Mouse (Mus musculus) ES-Bruce4 (cell line): ENCODE measurements around the gene Cacybp. TPM values are rescaled to one million over a fixed set of nuclear protein-coding genes. Genes with fewer than 3 reads are reported as not detected.
A peak's percentile ranks its signal among the peaks of the same experiment; 100 is the strongest.

Experiments used
- H3K27ac ChIP-seq: 2 replicates; pipeline ENCODE4 v1.5.1; 2012; ENCODE audit warnings: low read length, inconsistent platforms; ENCODE audit not compliant: insufficient read depth
- H3K27me3 ChIP-seq: 2 replicates; pipeline ENCODE4 v1.6.1; 2012; ENCODE audit warnings: mild to moderate bottlenecking, low read length, inconsistent platforms; ENCODE audit not compliant: control insufficient read depth, poor library complexity, insufficient read depth, severe bottlenecking
- H3K36me3 ChIP-seq: 2 replicates; pipeline ENCODE4 v1.6.1; 2012; ENCODE audit warnings: inconsistent platforms, mild to moderate bottlenecking, low read length, moderate library complexity; ENCODE audit not compliant: control insufficient read depth, poor library complexity, insufficient read depth, severe bottlenecking
- H3K4me1 ChIP-seq: one replicate; pipeline ENCODE4 v1.8.1; 2011; ENCODE audit warnings: low read length; ENCODE audit not compliant: control insufficient read depth, insufficient read depth
- H3K4me3 ChIP-seq: 2 replicates; pipeline ENCODE4 v1.5.1; 2011; ENCODE audit warnings: low read depth, mild to moderate bottlenecking, low read length
- H3K9ac ChIP-seq: 2 replicates; pipeline ENCODE4 v1.6.1; 2012; ENCODE audit warnings: low read depth, mild to moderate bottlenecking, inconsistent platforms; ENCODE audit not compliant: poor library complexity, severe bottlenecking
- H3K9me3 ChIP-seq: replicated peaks from 2 replicates; pipeline ENCODE4 v1.6.1; 2012; ENCODE audit warnings: mild to moderate bottlenecking, low read length, inconsistent platforms; ENCODE audit not compliant: control insufficient read depth, poor library complexity, insufficient read depth, severe bottlenecking
- CTCF ChIP-seq: IDR thresholded peaks from one replicate; pipeline ENCODE4 v1.8.1; 2011; ENCODE audit warnings: low read depth, low read length
- EP300 ChIP-seq: IDR thresholded peaks from 2 replicates; pipeline ENCODE4 v1.6.1; 2011; ENCODE audit warnings: low read depth, low read length; ENCODE audit not compliant: insufficient read depth
- POLR2A ChIP-seq: IDR thresholded peaks from one replicate; pipeline ENCODE4 v1.8.1; 2011; ENCODE audit warnings: low read length; ENCODE audit not compliant: insufficient read depth
- polyA plus RNA-seq: library from polyadenylated mRNA; stranded (reverse); fragments of >200 nt; gene quantifications from 2 replicates; pipeline ENCODE4 v1.2.4, GENCODE M21; 2011; ENCODE audit warnings: low read depth; ENCODE audit not compliant: missing spikeins, insufficient read depth, insufficient read length

Gene Cacybp
- polyA plus RNA-seq, 1 experiment: 323 TPM

DNA sequence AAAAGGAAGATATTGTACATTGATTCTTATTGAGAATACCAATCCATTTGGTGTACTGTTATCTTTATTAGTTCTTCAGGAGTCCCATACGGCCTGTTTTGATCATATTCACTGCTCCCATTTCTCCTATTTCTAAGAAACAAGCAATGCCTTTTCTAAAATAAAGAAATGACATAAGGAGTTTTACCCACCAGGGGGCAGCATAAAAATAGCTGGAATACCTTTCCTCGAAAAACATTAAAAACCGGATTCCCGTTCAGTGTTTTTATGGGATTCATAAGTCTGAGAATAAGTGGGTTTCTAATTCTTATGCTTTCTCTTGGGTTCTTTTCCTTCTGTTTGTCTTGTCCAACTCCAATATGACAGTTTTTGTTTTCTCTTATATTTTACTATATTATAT lies 18.3 kb upstream of the Cacybp start:
- Histone ChIP-seq H3K36me3 (no peaks in the 10 kb centered on the region), H3K27ac (no peak overlapping the region), H3K4me1 (no peaks in the 10 kb centered on the region), H3K9ac (no peak overlapping the region), H3K4me3 (no peak overlapping the region), H3K9me3 (no peaks in the 10 kb centered on the region), H3K27me3 (no peaks in the 10 kb centered on the region)
- TF ChIP-seq CTCF (no peak), EP300 (no peak), POLR2A (no peak)

DNA sequence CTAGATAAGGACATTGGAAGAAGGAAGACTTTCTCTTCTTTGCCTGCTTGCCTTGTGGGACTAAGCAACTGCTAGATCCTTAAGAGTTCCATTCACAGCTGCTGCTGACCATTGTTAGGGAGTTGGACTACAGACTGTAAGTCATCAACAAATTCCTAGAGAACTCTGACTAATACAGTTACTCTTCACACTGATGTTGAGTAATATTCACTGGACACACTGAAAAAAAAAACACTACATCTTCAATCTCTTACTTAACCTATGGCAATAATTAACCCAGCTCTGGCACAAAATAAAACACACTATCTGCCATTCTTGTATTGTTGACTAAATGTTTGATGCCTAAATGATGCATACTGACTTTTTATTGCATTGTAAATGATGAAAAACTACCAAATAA lies 15.2 kb upstream of the Cacybp start:
- Histone ChIP-seq H3K9ac (no peak overlapping the region), H3K27ac (no peak overlapping the region), H3K4me1 (no peaks in the 10 kb centered on the region), H3K9me3 (no peaks in the 10 kb centered on the region), H3K4me3 (no peak overlapping the region), H3K36me3 (no peaks in the 10 kb centered on the region), H3K27me3 (no peaks in the 10 kb centered on the region; the same call in 1 of the 2 replicates)
- no peak for TF ChIP-seq EP300
- no peak for TF ChIP-seq CTCF
- no peak for TF ChIP-seq POLR2A

DNA sequence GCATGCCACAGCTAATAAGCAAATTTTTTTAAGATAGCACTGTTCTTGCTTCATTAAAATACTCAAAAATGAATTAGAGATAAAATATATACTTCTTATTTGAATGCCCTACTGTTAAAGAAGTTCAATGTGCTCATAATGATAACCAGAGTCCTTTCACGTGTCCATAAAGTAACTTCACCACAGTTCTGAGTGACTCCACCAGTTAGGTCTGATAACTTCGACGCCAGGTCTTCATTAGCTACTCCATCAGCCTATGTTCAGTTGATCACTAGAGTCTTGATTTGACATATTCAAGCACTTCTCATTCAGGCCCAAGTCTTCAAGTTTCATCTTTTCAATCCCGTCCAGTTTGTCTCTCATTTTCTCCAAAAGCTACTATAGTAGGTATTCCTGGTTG lies 14.5 kb upstream of the Cacybp start:
- H3K4me1 ChIP-seq: no peaks in the 10 kb centered on the region
- no peak overlapping the region for H3K9ac ChIP-seq
- H3K27ac ChIP-seq: no peak overlapping the region
- H3K4me3 ChIP-seq: no peak overlapping the region
- no peaks in the 10 kb centered on the region for H3K36me3 ChIP-seq
- no peaks in the 10 kb centered on the region for H3K9me3 ChIP-seq
- TF ChIP-seq POLR2A (no peak), EP300 (no peak), CTCF (no peak)
- no peaks in the 10 kb centered on the region; the same call in 1 of the 2 replicates for H3K27me3 ChIP-seq

DNA sequence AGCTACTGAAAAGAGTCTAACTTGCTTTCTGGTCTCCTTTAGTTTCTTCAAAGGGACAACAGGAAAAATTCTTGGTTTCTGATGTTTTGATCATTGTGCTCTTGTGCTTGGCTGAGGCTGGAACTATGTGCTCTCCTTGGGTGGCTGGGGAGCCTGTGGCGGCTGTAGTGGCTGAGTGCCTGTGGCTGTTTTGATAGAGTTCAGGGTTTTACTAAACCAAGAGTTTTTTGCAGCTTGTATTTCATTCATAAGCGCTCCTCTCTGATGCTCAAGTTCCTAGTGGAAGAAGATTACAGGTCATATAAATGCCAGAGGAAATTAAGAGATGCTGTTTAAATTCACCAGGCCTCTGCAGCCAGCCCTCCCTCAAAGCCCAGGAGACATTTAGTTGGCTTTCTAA lies 11.4 kb upstream of the Cacybp start:
- TF ChIP-seq POLR2A: no peak
- no peak for TF ChIP-seq EP300
- no peak for TF ChIP-seq CTCF
- Histone ChIP-seq H3K4me3 (no peak overlapping the region), H3K4me1 (no peaks in the 10 kb centered on the region), H3K36me3 (no peaks in the 10 kb centered on the region), H3K27me3 (no peaks in the 10 kb centered on the region; the same call in 1 of the 2 replicates), H3K9me3 (no peaks in the 10 kb centered on the region), H3K27ac (no peak overlapping the region), H3K9ac (no peak overlapping the region)

DNA sequence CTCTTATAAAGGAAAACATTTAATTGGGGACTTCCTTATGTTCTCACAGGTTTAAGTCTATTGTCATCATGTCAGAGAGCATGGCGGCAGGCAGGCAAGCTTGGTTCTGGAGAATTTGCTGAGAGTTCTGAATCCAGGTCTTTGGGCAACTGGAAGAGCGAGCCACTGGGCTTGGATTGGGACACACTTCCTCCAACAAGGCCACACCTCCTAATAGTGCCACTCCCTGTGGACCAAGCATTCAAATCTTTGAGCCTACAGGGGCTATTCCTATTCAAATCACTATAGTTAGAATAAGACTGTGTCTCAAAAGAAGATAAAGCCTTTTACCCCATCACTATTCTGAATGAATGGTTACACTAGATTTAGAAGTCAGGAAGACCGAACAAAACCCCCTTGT lies 5.2 kb upstream of the Cacybp start:
- H3K27me3 ChIP-seq: no peaks in the 10 kb centered on the region
- H3K9ac ChIP-seq: no peak overlapping the region
- no peaks in the 10 kb centered on the region for H3K36me3 ChIP-seq
- H3K4me3 ChIP-seq: no peak overlapping the region
- no peaks in the 10 kb centered on the region for H3K9me3 ChIP-seq
- peak overlapping the region; percentile 86 for H3K27ac ChIP-seq
- 0 out of 2 replicates have a peak, but pooled peaks have one; percentile 56 for TF ChIP-seq EP300
- no peak for TF ChIP-seq POLR2A
- no peaks in the 10 kb centered on the region for H3K4me1 ChIP-seq

DNA sequence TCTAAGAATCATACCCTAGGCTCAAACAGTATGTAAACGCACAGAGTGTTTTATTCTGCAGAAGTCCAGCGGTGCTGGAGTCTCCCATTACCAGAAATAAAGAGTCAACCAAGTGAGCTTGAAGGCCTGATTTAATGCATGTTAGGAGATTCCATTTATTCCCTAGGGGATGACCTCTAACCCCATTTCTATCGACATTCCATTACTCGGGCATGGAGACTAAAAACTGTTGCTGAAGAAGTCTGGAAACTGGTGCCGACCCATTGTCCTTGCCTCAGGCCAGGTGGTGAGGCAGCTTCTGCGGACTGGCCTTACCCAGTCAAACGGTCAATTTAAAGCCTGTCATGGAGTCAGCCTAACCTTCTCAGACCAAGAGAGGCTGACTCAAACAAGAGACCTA lies 1.5 kb upstream of the Cacybp start:
- H3K9me3 ChIP-seq: no peaks in the 10 kb centered on the region
- H3K27ac ChIP-seq: peak overlapping the region; percentile 67; the same call in 1 of the 2 replicates
- H3K4me3 ChIP-seq: no peak overlapping the region
- H3K27me3 ChIP-seq: no peaks in the 10 kb centered on the region
- no peak for TF ChIP-seq CTCF
- no peak for TF ChIP-seq EP300
- no peak for TF ChIP-seq POLR2A
- peak overlapping the region; percentile 95 for H3K9ac ChIP-seq
- peaks cover 4% of the 10 kb centered on the region; the same call in 1 of the 2 replicates for H3K36me3 ChIP-seq
- H3K4me1 ChIP-seq: no peaks in the 10 kb centered on the region

DNA sequence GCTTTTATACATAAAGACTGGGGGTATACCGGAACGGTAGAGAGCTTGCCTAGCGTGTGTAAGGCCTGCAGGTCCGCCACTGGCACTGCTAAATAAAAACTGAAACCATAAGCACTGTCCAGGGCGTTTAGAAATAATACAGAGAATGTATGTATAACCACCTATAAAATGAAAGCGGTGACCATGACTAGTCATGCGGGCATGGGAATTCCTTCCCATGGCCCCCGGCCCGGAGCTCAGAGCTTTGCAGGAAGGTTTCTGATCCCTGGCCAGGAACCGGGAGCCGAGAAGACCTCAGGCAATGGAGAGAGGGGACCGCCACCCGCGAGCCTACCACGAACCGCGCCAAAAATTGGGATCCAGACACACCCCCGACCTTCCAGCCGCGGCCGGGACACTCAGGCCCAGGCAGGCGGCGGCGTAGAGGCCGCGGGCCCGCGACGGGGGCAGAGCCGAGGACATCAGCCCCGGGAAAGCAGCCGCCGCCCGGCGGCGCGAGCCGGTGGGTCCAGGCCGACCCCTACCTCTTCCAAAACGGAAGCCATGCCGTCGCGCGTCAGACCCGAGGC lies 468 bp downstream of the Cacybp start:
- Histone ChIP-seq H3K9ac (peak overlapping the region; percentile 96), H3K9me3 (no peaks in the 10 kb centered on the region), H3K4me1 (no peaks in the 10 kb centered on the region), H3K4me3 (peak overlapping the region; percentile 85), H3K27ac (peak overlapping the region; percentile 21), H3K27me3 (no peaks in the 10 kb centered on the region), H3K36me3 (peaks cover 18% of the 10 kb centered on the region)
- no peak for TF ChIP-seq POLR2A
- no peak for TF ChIP-seq CTCF
- TF ChIP-seq EP300: no peak
